Mouse (Mus musculus) erythroblast, embryonic 14.5 days (primary cell): ENCODE measurements around the gene Prox2.

Source experiments
- GATA1 ChIP-seq: IDR thresholded peaks from 2 replicates; pipeline ENCODE4 v1.6.1; 2012; ENCODE audit warnings: low read length, inconsistent platforms, mixed read lengths
- TAL1 ChIP-seq: IDR thresholded peaks from 3 replicates; pipeline ENCODE4 v1.6.1; 2012; ENCODE audit warnings: low read length, inconsistent platforms, mixed read lengths

- TF ChIP-seq GATA1 (no peak), TAL1 (no peak)
Measured at GRCm38 (mm10) chr12:85158801-85159200, 48.2 kb upstream of the Prox2 start.
